Mouse (Mus musculus): ENCODE results near the gene Psmb11. TPM values are rescaled to one million over a fixed set of nuclear protein-coding genes. Genes with fewer than 3 reads are reported as not detected.

Psmb11 gene
- polyA plus RNA-seq, 1 experiment from 2014 or later: 0.11 TPM

DNA sequence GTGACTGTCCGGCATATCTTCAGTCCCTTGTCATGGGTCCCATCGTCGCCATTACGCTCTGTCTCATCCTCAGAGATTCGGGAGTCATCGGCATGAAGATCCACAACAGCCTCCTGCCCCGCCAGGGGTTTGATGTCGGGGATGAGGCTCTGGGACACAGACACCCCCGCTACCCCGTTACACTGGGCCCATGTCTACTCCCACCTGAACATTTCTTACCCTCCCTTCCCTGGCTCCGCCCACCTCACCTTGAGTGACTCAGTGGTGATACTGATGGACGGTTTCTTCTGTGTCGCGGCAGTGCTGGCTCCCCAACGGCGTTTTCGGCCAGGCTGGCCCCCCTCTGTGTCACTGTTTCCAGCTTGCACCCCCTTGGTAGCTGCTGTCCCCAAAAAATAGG is 25.2 kb downstream of the Psmb11 start:
- ATAC-seq (ENCODE audit: low FRiP score, low read depth): no peak
- no peak overlapping the region for H3K4me2 ChIP-seq (replicated peaks)

DNA sequence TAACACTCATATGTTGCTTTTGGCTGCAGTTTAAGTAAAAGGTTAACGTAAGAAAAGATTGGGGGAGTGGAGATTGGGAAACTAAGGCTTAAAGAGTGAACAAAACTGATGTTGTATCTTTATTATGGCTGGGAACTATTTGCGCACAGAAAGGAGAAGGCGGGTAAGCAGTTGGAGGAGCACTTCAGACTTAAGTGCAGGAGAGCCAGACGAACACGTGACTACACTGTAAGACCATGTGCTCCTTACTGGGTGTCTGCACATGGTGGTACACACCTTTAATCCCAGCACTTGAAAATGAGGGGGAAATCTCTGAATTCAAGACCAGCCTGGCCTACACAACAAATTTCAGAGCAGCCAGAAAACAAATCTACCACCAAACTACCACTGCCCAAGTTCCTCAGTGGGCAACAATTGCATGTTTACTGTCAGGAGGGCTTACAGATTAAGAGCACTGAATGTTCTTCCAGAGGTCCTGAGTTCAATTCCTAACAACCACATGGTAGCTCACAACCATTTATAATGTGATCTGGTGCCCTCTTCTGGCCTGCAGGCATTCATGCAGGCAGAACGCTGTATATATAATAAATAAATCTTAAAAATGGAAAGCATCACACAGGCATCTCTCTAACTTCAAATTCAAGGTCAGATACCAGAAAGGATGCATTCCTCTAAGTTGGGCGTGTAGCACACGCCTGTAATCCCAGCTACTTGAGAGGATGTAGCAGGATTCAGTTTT is 25.8 kb downstream of the Psmb11 start:
- Histone ChIP-seq H3K9ac (no peak overlapping the region), H3K4me1 (peaks cover 19% of the 10 kb centered on the region), H3K9me3 (no peaks in the 10 kb centered on the region), H3K36me3 (peaks cover 97% of the 10 kb centered on the region), H3K4me3 (no peak overlapping the region), H3K4me2 (replicated peaks) (no peak overlapping the region), H3K27me3 (no peaks in the 10 kb centered on the region), H3K27ac (no peak overlapping the region)
- WGBS: 91% methylated on average over 8 of the region's 8 CpGs
- ATAC-seq (ENCODE audit: low FRiP score, low read depth): no peak

More for the DNA sequence above, 25.2 kb downstream of the Psmb11 start:
- Histone ChIP-seq H3K4me1 (peaks cover 13% of the 10 kb centered on the region), H3K9me3 (no peaks in the 10 kb centered on the region), H3K27ac (no peak overlapping the region), H3K9ac (no peak overlapping the region), H3K36me3 (peaks cover 91% of the 10 kb centered on the region), H3K27me3 (no peaks in the 10 kb centered on the region), H3K4me3 (no peak overlapping the region)
- 95% methylated on average over 17 of the region's 17 CpGs for WGBS

DNA sequence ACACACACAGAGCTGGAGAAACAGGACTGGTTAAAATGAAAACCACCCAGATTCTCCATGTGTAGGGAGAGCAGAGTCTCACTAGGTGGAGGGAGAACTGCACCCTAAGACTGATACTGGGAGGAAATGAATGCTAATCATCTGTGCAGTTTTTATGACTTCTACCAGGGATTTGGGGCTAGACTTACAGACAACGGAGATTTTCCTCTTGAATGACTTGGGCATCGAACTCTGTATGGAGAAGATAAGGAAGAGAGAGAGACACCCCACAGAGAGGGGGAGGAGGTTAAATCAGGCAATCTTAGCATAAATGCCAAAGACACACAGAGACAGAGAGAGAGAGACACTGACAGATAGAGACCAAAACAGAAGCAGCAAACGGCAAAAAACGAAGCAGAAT is 26.7 kb downstream of the Psmb11 start:
- no peak for ATAC-seq (ENCODE audit: low FRiP score, low read depth)
- peaks cover 89% of the 10 kb centered on the region for H3K36me3 ChIP-seq
- no peak overlapping the region for H3K4me3 ChIP-seq
- no peak overlapping the region for H3K9ac ChIP-seq
- 86% methylated on average over 4 of the region's 4 CpGs for WGBS
- peaks cover 26% of the 10 kb centered on the region for H3K4me1 ChIP-seq
- no peak overlapping the region for H3K27ac ChIP-seq
- no peaks in the 10 kb centered on the region for H3K27me3 ChIP-seq
- H3K9me3 ChIP-seq: no peaks in the 10 kb centered on the region
- H3K4me2 ChIP-seq (replicated peaks): no peak overlapping the region

DNA sequence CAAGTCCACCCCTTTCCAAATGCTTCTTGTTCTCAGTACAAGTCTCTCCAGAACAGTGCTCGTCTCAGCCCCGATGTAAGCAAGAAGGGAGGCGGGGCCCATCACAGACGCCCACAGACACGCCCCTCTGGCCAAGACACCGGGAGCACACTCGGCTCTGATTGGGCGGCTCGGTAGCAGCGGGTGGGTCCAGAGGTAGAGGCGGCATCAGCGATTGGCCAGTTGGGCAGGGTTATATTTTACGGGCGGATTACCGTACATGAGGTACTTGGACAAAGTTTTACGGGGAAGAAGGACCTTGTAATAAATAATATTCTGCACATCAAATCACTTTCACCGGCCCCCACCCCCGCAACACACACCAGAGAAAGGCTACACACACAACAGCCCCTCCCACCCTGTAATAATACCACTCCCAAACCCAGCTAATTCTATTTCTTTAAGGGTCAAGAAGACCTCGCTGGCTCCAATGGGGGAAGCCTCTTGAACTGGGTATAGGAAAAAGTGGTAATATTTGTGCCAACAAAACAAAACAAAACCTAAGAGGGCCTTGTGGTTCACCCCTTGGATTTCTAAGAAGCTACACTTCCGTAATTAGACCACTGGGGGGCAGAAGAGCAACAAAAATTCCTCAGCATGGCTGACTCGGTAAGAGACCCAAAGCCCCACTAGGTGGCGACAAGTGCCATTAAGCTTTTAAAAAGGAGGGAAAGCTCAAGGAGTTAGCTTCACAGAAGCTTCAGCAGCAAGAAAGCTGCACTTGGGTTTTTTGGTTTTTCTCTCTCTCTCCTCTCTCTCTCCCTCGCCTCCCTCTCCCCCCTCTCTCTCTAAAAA is 29.6 kb downstream of the Psmb11 start:
- H3K27ac ChIP-seq: 0 out of 2 replicates have a peak overlapping the region, but pooled peaks have one; percentile 16
- H3K9me3 ChIP-seq: no peaks in the 10 kb centered on the region
- ATAC-seq (ENCODE audit: low FRiP score, low read depth): peak; percentile 54; the same call in 1 of the 2 replicates
- H3K9ac ChIP-seq: no peak overlapping the region
- H3K4me1 ChIP-seq: peaks cover 35% of the 10 kb centered on the region
- peak overlapping the region; percentile 79; the same call in 1 of the 2 replicates for H3K4me2 ChIP-seq (replicated peaks)
- H3K4me3 ChIP-seq: peak overlapping the region; percentile 69; the same call in 1 of the 2 replicates
- WGBS: 62% methylated on average over 23 of the region's 23 CpGs
- H3K27me3 ChIP-seq: no peaks in the 10 kb centered on the region
- peaks cover 77% of the 10 kb centered on the region for H3K36me3 ChIP-seq

DNA sequence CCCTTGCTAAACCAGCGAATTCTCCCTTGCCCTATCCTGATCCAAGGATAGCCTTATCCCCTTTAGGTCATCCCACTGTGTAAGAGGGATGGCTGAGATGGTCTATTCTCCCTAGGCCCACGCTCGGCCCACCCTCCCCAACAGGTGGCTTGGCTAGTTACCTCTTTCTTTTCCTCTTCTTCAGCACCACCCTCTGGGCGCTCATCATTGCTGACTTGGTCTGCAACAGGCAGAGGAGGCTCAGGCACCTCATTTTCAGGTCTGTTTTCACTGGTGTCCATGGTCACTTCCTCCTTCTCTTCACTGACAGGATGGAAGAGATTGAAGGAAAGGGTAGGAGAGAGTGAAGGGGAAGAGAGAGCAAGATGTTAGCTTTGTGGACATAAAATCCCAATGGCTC is 30.3 kb downstream of the Psmb11 start:
- peak overlapping the region; percentile 69; the same call in 1 of the 2 replicates for H3K4me3 ChIP-seq
- H3K9me3 ChIP-seq: no peaks in the 10 kb centered on the region
- peak overlapping the region; percentile 45 for H3K9ac ChIP-seq
- no peaks in the 10 kb centered on the region for H3K27me3 ChIP-seq
- WGBS: 81% methylated on average over 4 of the region's 4 CpGs
- no peak for ATAC-seq (ENCODE audit: low FRiP score, low read depth)
- H3K36me3 ChIP-seq: peaks cover 77% of the 10 kb centered on the region
- H3K4me1 ChIP-seq: peaks cover 35% of the 10 kb centered on the region
- H3K4me2 ChIP-seq (replicated peaks): peak overlapping the region; percentile 79
- 0 out of 2 replicates have a peak overlapping the region, but pooled peaks have one; percentile 16 for H3K27ac ChIP-seq

DNA sequence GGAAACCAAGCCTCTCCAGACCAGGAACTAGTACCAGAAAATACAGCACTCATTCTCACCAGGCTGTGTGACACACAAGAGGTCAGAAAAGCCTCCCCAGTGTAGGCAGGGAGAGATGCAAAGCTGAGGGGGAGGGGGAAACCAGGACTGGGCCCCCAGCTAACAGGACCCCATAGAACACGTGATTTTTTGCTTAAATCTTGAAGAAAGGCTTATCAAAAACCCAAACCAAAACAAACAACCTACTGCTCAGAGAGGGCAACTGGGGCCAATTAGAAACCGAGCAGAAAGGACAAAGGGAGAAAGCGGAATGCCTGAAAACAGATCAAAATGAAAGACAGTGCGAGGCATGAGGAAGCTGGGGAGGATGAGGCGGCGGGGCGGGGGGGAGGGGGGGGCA is 31.6 kb downstream of the Psmb11 start:
- H3K4me3 ChIP-seq: peak overlapping the region; percentile 69
- no peak for ATAC-seq (ENCODE audit: low FRiP score, low read depth)
- H3K9ac ChIP-seq: peak overlapping the region; percentile 88
- peaks cover 35% of the 10 kb centered on the region for H3K4me1 ChIP-seq
- peak overlapping the region; percentile 79 for H3K4me2 ChIP-seq (replicated peaks)
- no peaks in the 10 kb centered on the region for H3K9me3 ChIP-seq
- no peaks in the 10 kb centered on the region for H3K27me3 ChIP-seq
- peak overlapping the region; percentile 67 for H3K27ac ChIP-seq
- WGBS: 0% methylated on average over 7 of the region's 7 CpGs
- peaks cover 77% of the 10 kb centered on the region for H3K36me3 ChIP-seq

DNA sequence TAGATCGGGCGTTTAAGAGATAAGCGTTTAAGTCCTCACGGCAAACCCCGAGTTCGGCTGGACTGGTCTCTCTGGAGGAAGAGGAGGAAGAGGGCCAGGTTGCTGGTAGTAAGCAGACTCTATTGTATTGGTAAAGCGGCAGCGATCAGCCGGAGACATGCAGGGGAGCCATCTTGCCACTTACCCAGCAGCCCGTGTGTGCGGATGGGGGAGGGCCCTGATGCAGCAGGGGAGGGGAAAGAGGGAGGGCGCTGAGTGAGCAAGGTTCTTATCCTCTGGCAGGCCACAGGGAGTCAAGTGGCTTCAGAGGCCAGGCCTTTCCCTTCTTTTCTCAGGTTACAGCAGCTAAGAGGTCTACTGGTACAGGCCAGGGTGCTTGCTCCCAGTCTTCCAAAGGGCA is 32.3 kb downstream of the Psmb11 start:
- Histone ChIP-seq H3K9ac (peak overlapping the region; percentile 88), H3K27me3 (no peaks in the 10 kb centered on the region), H3K4me1 (peaks cover 35% of the 10 kb centered on the region), H3K36me3 (peaks cover 77% of the 10 kb centered on the region), H3K27ac (peak overlapping the region; percentile 67; the same call in 1 of the 2 replicates), H3K4me3 (peak overlapping the region; percentile 69), H3K4me2 (replicated peaks) (peak overlapping the region; percentile 79), H3K9me3 (no peaks in the 10 kb centered on the region)
- WGBS: 0% methylated on average over 12 of the region's 12 CpGs
- peak; percentile 88 for ATAC-seq (ENCODE audit: low FRiP score, low read depth)

DNA sequence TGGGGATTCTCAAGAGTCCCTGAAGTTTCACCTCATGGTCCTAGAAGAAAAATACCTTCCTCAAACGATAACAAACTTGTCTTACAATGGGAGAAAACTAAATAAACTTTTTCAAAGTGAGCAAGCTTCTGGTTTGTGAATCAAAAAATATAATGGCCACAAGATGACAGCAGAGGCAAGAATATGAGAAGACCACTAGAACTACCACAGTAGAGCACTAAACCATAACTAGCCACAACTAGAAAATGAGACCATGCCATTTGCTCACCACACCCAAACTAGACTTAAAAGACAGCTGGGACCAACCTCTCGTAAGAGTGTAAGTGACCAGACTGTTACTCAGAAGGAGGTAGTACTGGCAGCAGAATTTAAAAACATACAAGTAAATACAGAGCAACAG is 38.8 kb downstream of the Psmb11 start:
- peaks cover 99% of the 10 kb centered on the region for H3K36me3 ChIP-seq
- WGBS: 96% methylated on average over 2 of the region's 2 CpGs
- no peak for ATAC-seq (ENCODE audit: low FRiP score, low read depth)

DNA sequence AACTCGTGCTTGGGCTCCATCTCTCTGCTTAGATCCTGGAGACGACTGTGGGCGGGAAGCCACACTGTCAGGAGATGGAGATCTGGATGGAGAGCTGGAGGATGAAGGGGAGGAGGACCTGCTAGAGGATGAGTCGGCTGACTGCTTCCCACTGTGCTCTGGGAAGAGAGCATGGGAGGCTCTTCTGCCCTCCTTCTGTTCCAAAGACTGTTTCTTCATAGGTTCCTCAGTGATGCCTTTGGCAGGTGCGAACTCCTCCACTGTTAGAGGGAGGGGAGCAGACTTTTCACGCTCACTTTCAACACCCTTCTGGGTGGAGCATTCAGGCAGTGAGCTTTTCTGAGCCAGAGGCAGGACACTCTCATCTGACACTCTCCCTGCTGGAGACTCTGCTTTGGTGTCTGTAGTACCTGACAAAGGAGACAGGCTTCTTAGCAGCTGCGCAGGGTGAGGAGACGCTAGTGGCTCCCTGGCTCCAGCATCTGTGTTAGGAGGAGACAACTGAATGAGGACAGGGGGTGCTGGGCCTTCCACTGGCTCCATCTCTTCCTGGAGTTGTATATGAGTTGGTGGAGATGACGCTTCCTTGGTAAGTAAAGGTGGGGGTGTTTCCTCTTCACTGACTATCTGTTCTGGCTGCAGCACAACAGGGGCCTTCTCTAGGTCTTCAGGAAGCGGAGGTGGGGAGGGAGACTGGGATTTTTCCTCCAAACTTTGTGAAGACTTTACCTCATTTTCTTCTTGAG is 43.4 kb downstream of the Psmb11 start:
- Histone ChIP-seq H3K9ac (no peak overlapping the region), H3K27ac (no peak overlapping the region), H3K36me3 (peaks cover 94% of the 10 kb centered on the region), H3K9me3 (no peaks in the 10 kb centered on the region), H3K4me1 (no peaks in the 10 kb centered on the region), H3K27me3 (no peaks in the 10 kb centered on the region), H3K4me3 (no peak overlapping the region), H3K4me2 (replicated peaks) (no peak overlapping the region)
- 90% methylated on average over 10 of the region's 10 CpGs for WGBS
- no peak for ATAC-seq (ENCODE audit: low FRiP score, low read depth)

More for the DNA sequence above, 38.8 kb downstream of the Psmb11 start:
- H3K4me1 ChIP-seq: no peaks in the 10 kb centered on the region
- no peaks in the 10 kb centered on the region for H3K9me3 ChIP-seq
- H3K9ac ChIP-seq: no peak overlapping the region
- H3K4me3 ChIP-seq: no peak overlapping the region
- H3K27ac ChIP-seq: no peak overlapping the region
- no peaks in the 10 kb centered on the region for H3K27me3 ChIP-seq
- H3K4me2 ChIP-seq (replicated peaks): no peak overlapping the region

DNA sequence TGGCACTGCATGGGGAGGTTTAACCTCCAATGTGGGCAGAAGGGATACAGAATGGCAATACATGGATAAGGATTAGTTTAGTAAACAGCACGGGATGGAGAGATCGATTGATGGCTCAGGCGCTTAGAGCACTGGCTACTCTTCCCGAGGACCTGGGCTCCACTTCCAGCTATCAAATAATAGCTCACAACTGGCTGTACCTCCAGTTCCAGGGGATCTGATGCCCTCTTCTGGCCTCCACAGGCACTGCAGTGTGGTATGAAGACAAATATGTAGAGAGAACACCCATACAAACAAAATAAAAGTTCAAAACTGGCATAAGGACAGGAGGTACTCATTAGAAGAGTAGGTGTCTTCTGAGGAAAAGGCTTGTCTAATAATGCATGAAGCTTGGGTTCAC is 48.1 kb downstream of the Psmb11 start:
- no peak overlapping the region for H3K4me2 ChIP-seq (replicated peaks)
- 88% methylated on average over 4 of the region's 4 CpGs for WGBS
- no peak overlapping the region for H3K4me3 ChIP-seq
- H3K27me3 ChIP-seq: no peaks in the 10 kb centered on the region
- peaks cover 77% of the 10 kb centered on the region for H3K36me3 ChIP-seq
- no peak for ATAC-seq (ENCODE audit: low FRiP score, low read depth)
- no peak overlapping the region for H3K27ac ChIP-seq
- no peak overlapping the region for H3K9ac ChIP-seq
- no peaks in the 10 kb centered on the region for H3K9me3 ChIP-seq
- no peaks in the 10 kb centered on the region for H3K4me1 ChIP-seq

DNA sequence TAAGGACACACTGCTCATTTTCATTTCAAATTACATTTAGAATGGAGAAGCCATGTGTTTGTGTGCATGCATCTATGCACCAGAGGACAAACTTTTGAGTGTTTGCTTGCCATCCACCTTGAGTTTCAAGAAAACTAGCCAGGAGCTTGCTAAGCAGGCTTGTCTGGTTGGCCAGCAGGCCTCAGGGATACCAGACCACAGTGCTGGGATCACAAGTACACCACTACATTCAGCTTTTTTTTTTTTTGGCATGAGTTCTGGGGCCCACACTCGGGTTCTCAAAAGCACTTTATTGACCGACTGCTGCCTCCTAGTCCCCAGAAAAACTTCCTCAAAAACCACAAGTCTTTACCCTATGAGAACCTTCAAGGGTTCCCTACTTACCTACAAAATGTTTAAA is 53.1 kb downstream of the Psmb11 start:
- Histone ChIP-seq H3K4me3 (no peak overlapping the region), H3K27ac (no peak overlapping the region), H3K9me3 (no peaks in the 10 kb centered on the region), H3K27me3 (no peaks in the 10 kb centered on the region), H3K4me2 (replicated peaks) (no peak overlapping the region), H3K36me3 (peaks cover 75% of the 10 kb centered on the region), H3K9ac (no peak overlapping the region), H3K4me1 (no peaks in the 10 kb centered on the region)
- ATAC-seq (ENCODE audit: low FRiP score, low read depth): no peak
- 66% methylated on average over 2 of the region's 2 CpGs for WGBS

DNA sequence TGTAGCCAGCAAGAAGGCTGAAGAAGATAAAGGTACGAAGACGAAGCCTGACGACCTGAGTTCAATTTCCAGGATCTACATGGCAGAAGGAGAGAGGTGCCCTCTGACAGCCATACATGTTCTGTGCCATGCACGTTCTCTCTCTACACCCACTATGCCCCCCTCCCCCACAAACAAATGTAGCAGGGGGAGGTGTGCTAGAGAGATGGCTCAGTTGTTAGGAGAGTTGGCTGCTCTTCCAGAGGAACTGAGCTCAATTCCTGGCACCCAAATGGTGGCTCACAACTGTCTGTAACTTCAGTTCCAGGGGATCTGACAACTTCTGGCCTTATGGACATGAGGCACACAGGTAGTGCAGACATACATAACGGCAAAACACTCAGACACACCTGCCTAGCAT is 55.1 kb downstream of the Psmb11 start:
- H3K4me2 ChIP-seq (replicated peaks): no peak overlapping the region
- H3K4me3 ChIP-seq: no peak overlapping the region
- H3K4me1 ChIP-seq: no peaks in the 10 kb centered on the region
- no peaks in the 10 kb centered on the region for H3K9me3 ChIP-seq
- no peak overlapping the region for H3K9ac ChIP-seq
- peaks cover 80% of the 10 kb centered on the region for H3K36me3 ChIP-seq
- H3K27ac ChIP-seq: no peak overlapping the region
- H3K27me3 ChIP-seq: no peaks in the 10 kb centered on the region
- 88% methylated on average over 5 of the region's 5 CpGs for WGBS
- no peak for ATAC-seq (ENCODE audit: low FRiP score, low read depth)

Measured in limb, embryonic 13.5 days (tissue).